Mouse (Mus musculus) kidney, postnatal 0 days (tissue): ENCODE measurements at regions not wholly inside any gene's neighbourhood (a gene's known extent, or its start where the extent isn't known, plus 50 kb on each side); places are given as distances from the start of the nearest gene placed in this dataset.

Experiments used
- ATAC-seq: fragments of 200-750 bp; cut with Nextera tagmentation; replicated peaks from 2 replicates; pipeline ENCODE4 v1.8.0; 2017; ENCODE audit warnings: low read depth, moderate number of reproducible peaks, moderate TSS enrichment, moderate library complexity; ENCODE audit not compliant: low FRiP score
- DNase-seq: peaks from one replicate; pipeline ENCODE4 v3.0.0-alpha.2; 2016; ENCODE audit warnings: low spot score
- H3K27ac ChIP-seq: fragments of 300-500 bp; sonication (generic); 2 replicates; pipeline ENCODE4 v1.5.1; 2014; ENCODE audit warnings: mild to moderate bottlenecking
- H3K27me3 ChIP-seq: fragments of 300-500 bp; sonication (generic); 2 replicates; pipeline ENCODE4 v1.6.1; 2014; ENCODE audit warnings: low read length, mixed read lengths; ENCODE audit not compliant: insufficient read depth
- H3K36me3 ChIP-seq: fragments of 300-500 bp; sonication (generic); 2 replicates; pipeline ENCODE4 v1.6.1; 2014; ENCODE audit warnings: low read length, mixed read lengths; ENCODE audit not compliant: insufficient read depth
- H3K4me1 ChIP-seq: fragments of 300-500 bp; sonication (generic); replicated peaks from 2 replicates; pipeline ENCODE4 v1.6.1; 2014; ENCODE audit warnings: antibody characterized with exemption, low read length, mixed read lengths; ENCODE audit not compliant: insufficient read depth
- H3K4me2 ChIP-seq: fragments of 300-500 bp; sonication (generic); 2 replicates; pipeline ENCODE4 v1.6.1; 2014; ENCODE audit warnings: mild to moderate bottlenecking, low read length, moderate library complexity, mixed read lengths
- H3K4me3 ChIP-seq: fragments of 300-500 bp; sonication (generic); replicated peaks from 2 replicates; pipeline ENCODE4 v1.5.1; 2014; ENCODE audit warnings: low read depth, low read length
- H3K9ac ChIP-seq: fragments of 300-500 bp; sonication (generic); 2 replicates; pipeline ENCODE4 v1.6.1; 2014; ENCODE audit warnings: low read depth, low read length
- H3K9me3 ChIP-seq: fragments of 300-500 bp; sonication (generic); replicated peaks from 2 replicates; pipeline ENCODE4 v1.6.1; 2016; ENCODE audit warnings: low read length, inconsistent platforms, mixed read lengths
- CTCF ChIP-seq: IDR thresholded peaks from 2 replicates; pipeline ENCODE4 v1.5.1; 2016; ENCODE audit warnings: antibody characterized with exemption, low read depth, mild to moderate bottlenecking, moderate library complexity
- WGBS: fragments of 180-500 bp; shearing (Covaris S2); extraction: QIAGEN DNeasy Blood & Tissue Kit; methylation state at CpG from one replicate; pipeline ENCODE4 v1.1.7; 2014; 5-methylcytosine and 5-hydroxymethylcytosine counted together

GRCm38 (mm10) chr13:72829331-72829730 is 200.7 kb downstream of the Irx2 start:
- H3K4me3 ChIP-seq: no peak overlapping the region
- no peaks in the 10 kb centered on the region for H3K4me1 ChIP-seq
- no peak for TF ChIP-seq CTCF
- no peak overlapping the region for H3K4me2 ChIP-seq
- no peaks in the 10 kb centered on the region for H3K27me3 ChIP-seq
- H3K36me3 ChIP-seq: no peaks in the 10 kb centered on the region
- H3K9ac ChIP-seq: no peak overlapping the region
- H3K27ac ChIP-seq: no peak overlapping the region
- WGBS: 73% methylated on average over 3 of the region's 3 CpGs
- DNase-seq (no peak), ATAC-seq (no peak)
- no peaks in the 10 kb centered on the region for H3K9me3 ChIP-seq

- H3K36me3 ChIP-seq: no peaks in the 10 kb centered on the region
- DNase-seq: no peak
- WGBS: 79% methylated on average over 2 of the region's 2 CpGs
- no peaks in the 10 kb centered on the region for H3K9me3 ChIP-seq
- H3K4me1 ChIP-seq: no peaks in the 10 kb centered on the region
- H3K9ac ChIP-seq: no peak overlapping the region
- H3K4me3 ChIP-seq: no peak overlapping the region
- no peaks in the 10 kb centered on the region for H3K27me3 ChIP-seq
- H3K4me2 ChIP-seq: no peak overlapping the region
- no peak for ATAC-seq
- TF ChIP-seq CTCF: no peak
- H3K27ac ChIP-seq: no peak overlapping the region
These were observed 204.7 kb downstream of the Irx2 start for GRCm38 (mm10) chr13:72833326-72833725.

- H3K9me3 ChIP-seq: no peaks in the 10 kb centered on the region
- no peak for DNase-seq
- 77% methylated on average over 9 of the region's 9 CpGs for WGBS
These were observed 208.4 kb downstream of the Irx2 start for GRCm38 (mm10) chr13:72837016-72837415.

GRCm38 (mm10) chr13:72848097-72848496 is 219.5 kb downstream of the Irx2 start:
- Histone ChIP-seq H3K36me3 (no peaks in the 10 kb centered on the region), H3K4me3 (no peak overlapping the region), H3K9ac (no peak overlapping the region), H3K4me2 (no peak overlapping the region), H3K27ac (no peak overlapping the region), H3K4me1 (no peaks in the 10 kb centered on the region), H3K9me3 (no peaks in the 10 kb centered on the region), H3K27me3 (no peaks in the 10 kb centered on the region)
- no peak for DNase-seq
- WGBS: 67% methylated on average over 4 of the region's 4 CpGs
- no peak for ATAC-seq
- no peak; the same call in 1 of the 2 replicates for TF ChIP-seq CTCF

More at GRCm38 (mm10) chr13:72837016-72837415, 208.4 kb downstream of the Irx2 start:
- Histone ChIP-seq H3K4me3 (no peak overlapping the region), H3K27me3 (no peaks in the 10 kb centered on the region), H3K36me3 (no peaks in the 10 kb centered on the region), H3K4me2 (no peak overlapping the region), H3K9ac (no peak overlapping the region), H3K4me1 (no peaks in the 10 kb centered on the region), H3K27ac (no peak overlapping the region)
- no peak for ATAC-seq
- TF ChIP-seq CTCF: no peak

GRCm38 (mm10) chr13:72849841-72850240 is 221.2 kb downstream of the Irx2 start:
- no peaks in the 10 kb centered on the region for H3K9me3 ChIP-seq
- ATAC-seq: no peak
- H3K4me2 ChIP-seq: no peak overlapping the region
- H3K4me3 ChIP-seq: no peak overlapping the region
- no peaks in the 10 kb centered on the region for H3K4me1 ChIP-seq
- DNase-seq: no peak
- no peaks in the 10 kb centered on the region for H3K36me3 ChIP-seq
- no peak for TF ChIP-seq CTCF
- no peaks in the 10 kb centered on the region for H3K27me3 ChIP-seq
- H3K27ac ChIP-seq: no peak overlapping the region
- WGBS: 67% methylated on average over 11 of the region's 11 CpGs
- H3K9ac ChIP-seq: no peak overlapping the region

- no peak overlapping the region for H3K4me3 ChIP-seq
- WGBS: 70% methylated on average over 4 of the region's 4 CpGs
These were observed 224.3 kb downstream of the Irx2 start for GRCm38 (mm10) chr13:72852896-72853295.

GRCm38 (mm10) chr13:72875921-72876320 is 247.3 kb downstream of the Irx2 start:
- ATAC-seq: no peak
- H3K4me2 ChIP-seq: no peak overlapping the region
- DNase-seq: no peak
- no peaks in the 10 kb centered on the region for H3K9me3 ChIP-seq
- no peak for TF ChIP-seq CTCF
- no peak overlapping the region for H3K4me3 ChIP-seq
- no peak overlapping the region for H3K27ac ChIP-seq
- no peak overlapping the region for H3K9ac ChIP-seq
- no peaks in the 10 kb centered on the region for H3K36me3 ChIP-seq
- no peaks in the 10 kb centered on the region for H3K27me3 ChIP-seq
- H3K4me1 ChIP-seq: no peaks in the 10 kb centered on the region

More at GRCm38 (mm10) chr13:72852896-72853295, 224.3 kb downstream of the Irx2 start:
- ATAC-seq (no peak), DNase-seq (no peak)
- Histone ChIP-seq H3K36me3 (no peaks in the 10 kb centered on the region), H3K27me3 (no peaks in the 10 kb centered on the region), H3K9me3 (no peaks in the 10 kb centered on the region), H3K9ac (no peak overlapping the region), H3K4me1 (no peaks in the 10 kb centered on the region), H3K4me2 (no peak overlapping the region), H3K27ac (no peak overlapping the region)
- no peak for TF ChIP-seq CTCF
